Mouse (Mus musculus) heart, adult 9 months (tissue): ENCODE results near the gene Prkx.

ENCODE experiments used
- DNase-seq, 2 experiments: peaks; one replicate each; pipeline ENCODE4 v3.0.0; 2022; ENCODE audit warnings: low spot score in 2 of 2

Prkx gene

DNA sequence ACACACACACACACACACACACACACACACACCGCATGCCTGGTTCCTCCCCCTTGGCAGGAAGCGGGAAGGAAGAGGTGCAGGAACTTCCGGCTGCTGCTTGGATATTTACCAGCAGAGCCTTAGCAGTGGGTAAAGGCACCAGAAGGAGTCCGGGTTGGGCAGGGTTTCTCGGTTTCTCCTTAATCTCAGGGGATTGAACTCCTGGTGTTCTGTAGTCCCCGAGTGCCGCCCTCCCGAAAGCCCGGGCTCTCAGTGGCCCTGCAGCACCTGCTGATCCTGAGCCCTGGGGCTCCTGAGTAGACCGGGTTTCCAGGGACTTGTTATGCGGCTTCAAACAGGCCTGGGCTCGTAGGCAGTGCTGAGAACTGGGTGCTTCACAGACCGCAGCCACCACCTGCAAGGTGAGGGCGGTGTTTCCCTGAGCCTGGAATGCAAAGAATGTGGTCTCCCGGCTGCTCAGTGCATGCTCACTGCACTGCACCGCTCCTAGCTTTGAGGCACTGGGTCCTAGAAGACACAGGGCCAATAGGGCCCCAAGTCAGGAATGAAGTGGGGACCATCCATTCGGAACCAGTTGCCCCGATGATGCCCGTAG, at the start of gene Prkx:
Prkx (minus strand) TSS at position 41 of the 598 bp plus-strand sequence.
- peak; percentile 47 to 61 for DNase-seq

DNA sequence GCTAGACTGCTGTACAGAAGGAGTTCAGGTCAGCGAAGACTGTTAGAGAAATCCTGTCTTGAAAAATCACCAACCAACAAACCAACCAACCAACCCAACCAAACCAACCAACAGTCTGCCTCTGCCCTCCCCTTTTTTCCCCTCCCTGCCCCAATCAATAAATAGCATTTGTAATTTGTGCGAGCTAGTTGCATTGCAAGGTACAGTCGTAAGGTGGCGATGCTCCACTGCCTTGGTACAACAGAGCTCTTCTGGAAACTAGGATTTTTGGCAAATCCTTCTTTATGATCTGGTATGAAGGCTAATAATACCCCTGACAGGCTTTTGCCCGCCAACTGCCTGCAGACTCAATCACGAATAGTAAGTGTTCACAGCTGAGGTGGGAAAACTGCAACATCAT, 16.0 kb upstream of the Prkx start:
- DNase-seq = no peak

DNA sequence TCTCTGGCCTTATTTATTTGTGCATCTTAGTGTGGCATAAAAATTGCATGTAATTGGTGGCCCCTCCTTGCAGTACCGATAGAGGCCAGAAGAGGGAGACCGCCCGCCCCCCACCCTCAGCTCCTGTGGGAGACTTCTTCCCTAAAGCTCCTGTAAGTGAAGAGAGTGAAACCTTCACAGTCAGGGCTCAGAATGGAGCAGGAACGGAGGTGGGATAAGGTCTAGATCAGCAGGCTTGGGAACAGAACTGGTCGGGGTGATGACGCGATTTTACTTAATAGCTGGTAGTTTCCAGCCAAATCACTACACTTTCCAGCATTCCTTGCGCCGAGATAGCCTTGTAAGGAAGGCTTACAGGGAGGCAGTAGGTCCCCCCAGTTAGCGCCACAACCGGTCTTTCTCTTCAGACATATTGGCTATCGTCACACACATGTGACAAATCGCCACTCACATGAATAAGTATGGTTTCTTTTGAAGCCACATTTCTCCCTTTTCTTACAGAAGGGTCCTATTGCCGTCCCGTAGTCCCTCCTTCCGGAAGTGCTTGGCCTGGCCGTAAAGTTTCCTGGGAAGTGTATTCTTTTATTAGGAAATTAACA, 14.6 kb upstream of the Prkx start:
- peak; percentile 57 to 82 for DNase-seq

DNA sequence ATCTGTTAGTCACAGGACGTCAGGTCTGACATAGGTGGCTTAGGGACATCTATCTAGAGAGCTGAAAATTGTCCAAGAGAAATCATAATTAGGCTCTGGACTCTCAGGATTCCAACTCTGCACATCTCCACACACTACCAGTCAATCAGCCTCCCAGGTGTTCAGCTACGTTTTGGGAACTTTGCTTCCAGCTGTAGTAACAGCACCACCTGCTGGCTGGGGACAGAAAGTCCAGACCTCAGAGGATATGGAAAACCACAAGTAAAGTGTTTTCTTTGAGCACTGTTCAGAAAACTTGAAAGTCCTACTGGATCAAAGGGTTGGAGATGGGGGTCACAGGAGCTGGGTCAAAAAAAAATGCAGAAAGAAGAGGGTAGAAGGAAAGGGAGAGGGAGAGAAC, 12.5 kb upstream of the Prkx start:
- peak in 1 of 2 experiments; percentile 9 for DNase-seq

GRCm38 (mm10) chrX:77802293-77802692, 6.2 kb upstream of the Prkx start:
- DNase-seq = no peak

GRCm38 (mm10) chrX:77801543-77801942, 5.5 kb upstream of the Prkx start:
- no peak for DNase-seq

- no peak for DNase-seq
Measured at GRCm38 (mm10) chrX:77799554-77799953, 3.5 kb upstream of the Prkx start.

- DNase-seq = no peak
Measured at GRCm38 (mm10) chrX:77797801-77798200, 1.7 kb upstream of the Prkx start.

GRCm38 (mm10) chrX:77796916-77797315, 838 bp upstream of the Prkx start:
- no peak for DNase-seq

GRCm38 (mm10) chrX:77795858-77796174, 262 bp downstream of the Prkx start:
- peak; percentile 91 for DNase-seq

DNA sequence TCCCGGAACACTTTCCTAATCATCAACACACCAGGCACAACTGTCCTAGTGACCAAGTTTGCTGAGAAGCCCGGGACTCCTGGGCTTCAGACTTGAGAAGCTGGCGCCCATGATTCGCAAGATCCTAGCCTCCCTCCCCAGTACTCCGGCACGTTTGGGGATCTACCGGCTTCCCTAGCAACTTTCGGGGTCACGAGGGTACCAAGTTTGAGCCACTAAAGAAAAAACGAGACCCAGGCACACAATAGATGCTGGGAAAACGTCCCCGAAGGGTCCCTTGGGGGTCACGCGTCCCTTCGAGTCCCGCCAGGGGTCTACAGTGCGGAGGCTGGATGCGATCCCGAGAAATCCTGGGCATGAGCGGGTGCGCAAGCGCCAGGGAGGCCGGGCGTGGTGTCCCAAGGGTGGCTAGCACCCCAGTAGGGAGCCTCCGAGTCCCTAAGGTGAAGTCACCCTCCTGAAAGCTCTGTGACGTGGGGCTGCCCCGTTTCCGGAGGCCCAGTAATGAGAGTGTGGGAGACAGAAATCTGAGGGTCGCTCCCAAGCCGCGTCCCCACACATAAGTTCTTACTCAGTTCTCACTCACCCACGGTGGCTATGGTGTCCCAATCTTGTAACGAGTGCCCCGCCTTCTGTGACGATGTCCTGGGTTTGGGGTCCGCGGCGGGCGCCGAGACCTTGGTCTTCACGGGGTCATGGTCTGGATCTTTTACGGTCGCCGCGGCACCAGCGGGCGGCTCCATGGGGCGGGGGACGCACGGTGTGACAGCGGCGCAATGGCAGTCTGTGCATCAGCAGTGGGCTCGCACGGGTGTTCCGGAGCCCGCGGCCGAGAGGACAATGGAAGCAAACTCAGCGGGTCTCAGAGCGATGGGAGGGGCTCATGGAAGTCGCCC, 868 bp downstream of the Prkx start:
- peak in 1 of 2 experiments; percentile 36 for DNase-seq

DNA sequence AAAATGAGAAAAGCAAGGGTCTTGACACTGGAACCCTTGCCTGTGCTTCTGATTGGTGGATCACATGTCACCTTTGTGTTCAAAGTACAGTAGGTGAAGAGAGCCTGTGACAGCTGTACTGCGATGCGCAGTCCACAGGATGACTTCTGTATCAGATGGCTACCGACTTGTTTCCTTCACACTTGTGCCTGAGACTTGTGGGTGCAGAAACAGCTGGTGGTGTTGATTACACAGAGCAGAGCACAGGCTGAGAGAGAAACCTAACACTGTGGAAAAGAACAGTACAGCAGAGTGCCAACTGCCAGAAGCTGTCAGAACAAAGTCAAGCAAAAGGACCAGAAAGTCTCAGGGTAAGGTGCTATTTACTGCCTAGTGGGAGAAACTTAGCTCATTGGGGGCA, 7.4 kb downstream of the Prkx start:
- DNase-seq = no peak

GRCm38 (mm10) chrX:77786354-77786753, 9.7 kb downstream of the Prkx start:
- no peak for DNase-seq

DNA sequence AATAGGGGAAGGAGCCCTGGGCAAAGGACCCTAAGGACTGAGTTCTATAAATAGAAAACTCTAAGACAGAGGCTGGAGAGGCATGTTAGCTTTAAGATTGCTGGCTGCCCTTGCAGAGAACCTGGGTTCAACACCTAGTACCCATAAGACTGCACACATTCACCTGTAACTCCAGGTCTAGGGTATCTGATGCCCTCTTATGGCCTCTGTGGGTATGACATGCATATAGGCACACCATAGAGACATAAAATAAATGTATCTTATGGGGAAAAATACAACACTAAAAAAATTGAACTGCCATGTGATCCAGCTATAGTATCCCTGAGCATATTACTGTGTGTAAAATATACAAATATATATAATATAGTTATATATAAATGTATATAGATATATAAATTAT, 18.3 kb downstream of the Prkx start:
- no peak for DNase-seq

- DNase-seq = no peak
Measured at GRCm38 (mm10) chrX:77765153-77765552, 30.9 kb downstream of the Prkx start.

GRCm38 (mm10) chrX:77744260-77744659, 51.8 kb downstream of the Prkx start:
- no peak for DNase-seq

DNA sequence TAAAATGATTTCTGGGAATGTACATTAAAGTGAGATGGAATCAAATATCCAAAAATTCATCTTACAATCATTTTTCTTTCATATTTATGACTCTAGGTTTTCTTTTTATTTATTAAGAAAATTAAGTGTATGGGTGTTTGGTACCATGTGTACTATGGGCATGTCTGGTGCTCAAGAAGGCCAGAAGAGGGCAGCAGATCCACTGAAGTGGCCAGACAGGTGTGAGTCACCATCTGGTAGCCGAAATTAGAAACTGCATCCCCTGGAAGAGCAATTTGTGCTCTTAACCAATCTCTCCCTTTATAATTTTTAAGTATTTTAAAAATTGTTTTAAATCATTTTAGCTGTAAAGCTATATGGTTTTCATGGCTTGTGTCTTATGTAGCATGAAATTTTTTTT, 54.7 kb downstream of the Prkx start:
- no peak for DNase-seq

DNA sequence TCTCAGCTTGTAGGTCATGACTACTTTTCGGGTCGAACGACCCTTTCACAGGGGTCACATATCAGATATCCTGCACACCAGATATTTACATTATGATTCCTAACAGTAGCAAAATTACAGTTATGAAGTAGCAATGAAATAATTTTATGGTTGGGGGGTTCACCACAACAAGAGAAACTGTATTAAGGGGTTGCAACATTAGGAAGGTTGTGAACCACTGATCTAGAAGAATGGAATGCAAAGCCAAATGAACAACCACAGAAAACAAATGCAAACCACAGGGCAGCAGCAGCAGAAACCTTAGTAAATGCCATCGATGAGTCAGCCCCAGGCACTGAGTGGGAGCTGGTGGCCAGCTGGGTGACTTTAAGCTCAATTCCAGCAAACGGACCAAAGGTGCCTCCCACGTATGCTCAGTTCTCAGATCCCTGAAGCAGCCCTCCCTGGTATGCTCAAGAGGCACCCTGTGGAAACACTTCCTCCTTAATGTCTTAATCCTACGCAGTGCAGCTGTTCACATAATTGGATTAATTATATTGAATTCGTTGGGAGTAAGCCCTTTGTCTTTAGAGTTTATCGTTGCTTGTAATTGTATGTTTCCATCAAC, 62.0 kb downstream of the Prkx start:
- no peak for DNase-seq

DNA sequence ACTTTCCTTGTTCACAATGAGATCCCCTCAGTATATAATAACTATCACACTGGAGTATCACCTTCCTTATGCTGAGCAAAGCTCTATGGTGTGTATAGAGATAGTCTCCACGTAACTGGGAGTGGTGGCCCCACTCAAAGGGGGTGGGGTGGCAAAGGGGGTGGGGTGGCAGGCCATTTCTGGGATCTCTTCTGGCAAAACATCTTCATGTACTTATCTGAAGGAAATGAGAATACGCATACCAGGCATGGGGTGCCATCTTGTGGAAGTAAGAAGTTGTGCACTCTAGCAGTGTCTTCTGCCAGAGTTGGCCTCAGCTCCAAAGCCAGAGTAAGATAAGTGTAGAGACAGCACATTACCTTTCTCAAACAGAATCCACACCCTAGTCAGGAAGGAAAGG, 75.8 kb downstream of the Prkx start:
- DNase-seq = peak in 1 of 2 experiments; percentile 14
